Mouse (Mus musculus) erythroblast, adult 5-6 weeks (primary cell): ENCODE measurements around the gene Fam186b. TPM values are rescaled to one million over a fixed set of nuclear protein-coding genes. Genes with fewer than 3 reads are reported as not detected.

ENCODE experiments used
- ATAC-seq: replicated peaks from 2 replicates; pipeline ENCODE4 v1.8.0; 2016; ENCODE audit warnings: moderate number of reproducible peaks, mild to moderate bottlenecking, moderate TSS enrichment, inconsistent platforms; ENCODE audit not compliant: poor library complexity, low FRiP score, severe bottlenecking
- total RNA-seq, 2 experiments: library from RNA; stranded (forward) in 1 of 2; stranded (reverse) in 1 of 2; fragments of 150-400 nt in 1 of 2; fragments of 200-764, 138-1000 nt in 1 of 2; gene quantifications; 2 replicates each; pipeline versions ENCODE4 v1.2.3 to v1.2.4; 2015 to 2017; ENCODE audit warnings: low replicate concordance in 2 of 2

Fam186b gene
- total RNA-seq, 2 experiments from 2014 or later = not detected

- no peak for ATAC-seq
Measured at GRCm38 (mm10) chr15:99234326-99235010, 61.2 kb downstream of the Fam186b start.

- ATAC-seq = no peak
Measured at GRCm38 (mm10) chr15:99233719-99234118, 62.0 kb downstream of the Fam186b start.

- no peak for ATAC-seq
Measured at GRCm38 (mm10) chr15:99231998-99232397, 63.7 kb downstream of the Fam186b start.

DNA sequence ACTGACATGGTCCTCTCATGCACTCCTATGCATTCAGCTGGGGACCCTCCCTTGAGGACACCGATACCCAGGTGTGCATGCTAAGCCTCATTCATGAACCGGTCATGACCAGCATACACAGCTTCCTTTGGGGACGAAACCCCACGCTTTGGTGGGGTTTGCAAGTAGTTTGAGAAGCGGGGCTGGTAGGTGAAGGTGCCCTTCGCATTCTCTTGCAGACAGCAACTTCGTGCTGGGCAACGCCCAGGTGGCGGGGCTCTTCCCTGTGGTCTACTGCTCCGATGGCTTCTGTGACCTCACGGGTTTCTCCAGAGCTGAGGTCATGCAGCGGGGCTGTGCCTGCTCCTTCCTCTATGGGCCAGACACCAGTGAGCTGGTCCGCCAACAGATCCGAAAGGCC is 69.6 kb downstream of the Fam186b start:
- ATAC-seq = no peak

DNA sequence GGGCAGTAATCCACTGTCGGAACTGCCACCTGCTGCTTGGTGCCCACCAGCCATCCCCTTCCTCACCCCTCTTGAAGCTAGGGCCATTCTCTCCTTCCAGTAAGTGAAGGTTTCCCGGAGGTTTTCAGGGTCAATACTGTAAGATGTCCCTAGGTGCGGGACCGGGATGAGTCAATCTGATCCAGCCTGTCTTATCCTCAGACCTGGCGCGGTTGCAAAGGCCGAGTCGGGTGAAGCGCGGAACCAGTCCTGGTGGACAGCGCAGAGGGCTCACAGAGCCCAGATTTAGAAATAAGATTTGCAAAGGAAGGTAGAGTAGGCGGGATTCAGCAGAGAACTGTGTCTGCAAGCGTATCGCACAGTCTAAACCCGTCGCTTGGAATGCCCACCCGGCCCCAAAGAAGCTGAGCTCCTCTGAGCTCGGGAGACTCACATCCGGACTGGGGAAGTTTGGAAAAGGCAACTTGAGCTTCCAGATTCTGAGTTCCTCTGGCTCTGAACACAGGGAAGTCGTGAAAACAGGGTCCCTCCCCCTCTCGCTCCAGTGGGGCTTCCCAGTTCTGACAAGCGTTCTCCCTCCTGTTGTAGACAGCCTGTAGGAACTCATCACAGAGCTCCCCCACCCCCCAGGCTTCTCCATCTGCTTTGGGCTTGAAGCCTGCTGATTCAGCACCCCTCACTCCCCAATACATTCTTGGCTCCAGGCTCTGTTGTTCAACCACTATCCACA is 70.4 kb downstream of the Fam186b start:
- ATAC-seq = no peak

- no peak for ATAC-seq
Measured at GRCm38 (mm10) chr15:99224208-99224911, 71.3 kb downstream of the Fam186b start, which contains the start of gene Kcnh3. Kcnh3 (plus strand) TSS chr15:99224861.

- no peak for ATAC-seq
Measured at GRCm38 (mm10) chr15:99223585-99224207, 72.0 kb downstream of the Fam186b start.

DNA sequence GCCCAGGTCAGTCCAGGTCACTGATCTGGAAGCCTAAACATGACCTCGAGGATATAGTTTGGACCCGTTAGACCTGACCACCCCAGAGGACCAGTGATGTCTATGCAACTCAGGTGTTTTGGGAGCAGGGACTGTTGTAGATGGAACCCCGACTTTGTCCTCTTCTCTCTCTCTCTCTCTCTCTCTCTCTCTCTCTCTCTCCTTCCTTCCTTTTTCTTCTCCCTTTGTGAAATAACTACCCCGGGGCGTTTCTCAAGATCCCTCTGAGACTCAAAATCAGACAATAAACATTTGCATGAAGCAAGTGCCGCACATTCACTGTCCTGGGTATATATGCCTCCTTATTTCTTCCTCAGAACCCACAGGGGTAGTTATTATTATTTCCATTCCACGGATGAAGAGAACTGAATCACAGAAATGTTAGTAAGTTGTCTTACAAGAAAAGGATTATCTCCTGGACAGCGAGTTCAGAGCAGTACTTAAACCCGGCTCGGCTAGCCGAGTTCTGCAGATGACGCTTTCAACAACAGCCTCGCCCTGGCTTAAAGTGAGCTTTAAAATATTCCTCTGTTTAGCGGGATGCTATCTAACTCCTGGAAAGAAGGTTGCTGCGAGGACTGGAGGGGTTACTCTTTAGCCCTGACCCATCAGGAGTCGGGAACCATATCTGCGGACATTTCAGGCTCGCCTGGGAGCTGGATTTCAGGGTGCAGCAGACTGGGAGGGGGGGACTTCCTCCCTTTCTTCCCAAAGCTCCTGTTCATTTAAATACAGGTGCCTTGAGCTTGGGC is 72.7 kb downstream of the Fam186b start:
- ATAC-seq = no peak

DNA sequence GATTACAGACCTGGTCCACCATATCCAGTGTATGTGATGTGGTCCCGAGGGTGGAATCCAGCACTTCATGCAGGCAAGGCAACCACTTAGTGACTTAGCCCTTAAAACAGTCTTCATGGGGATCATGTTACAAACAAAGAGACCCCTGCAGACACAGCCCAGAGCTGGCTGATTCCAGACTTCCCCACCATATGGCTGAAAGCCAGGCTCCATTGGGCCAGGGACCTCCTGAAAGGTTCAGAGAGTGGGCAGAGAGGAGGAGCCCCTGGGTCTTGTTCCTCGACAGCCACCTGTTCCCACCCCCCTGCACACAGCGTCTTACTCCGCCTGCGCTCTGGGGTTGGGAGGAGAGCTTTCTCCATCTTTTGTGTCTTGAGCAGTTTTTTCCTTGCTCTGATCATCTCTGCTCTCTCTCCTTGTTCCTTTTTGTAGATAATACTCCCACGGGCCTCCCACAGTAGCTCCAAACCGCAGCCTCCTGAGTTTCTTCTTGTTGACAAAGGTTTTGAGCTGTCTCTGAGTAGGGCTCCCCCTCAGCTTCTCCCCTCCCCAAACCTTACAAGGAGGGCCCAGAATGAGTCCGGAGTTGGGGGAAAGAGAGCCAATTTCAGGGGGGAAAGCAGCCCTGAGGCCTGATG is 74.3 kb downstream of the Fam186b start:
- no peak for ATAC-seq

Other genes with a start within 250 kb of the Fam186b start
- gene Prph, start 240.7 kb downstream of the Fam186b start, total RNA-seq (2015; ENCODE audit: low replicate concordance) = not detected in 2 replicates
- not detected in 2 replicates for gene Prph, start 240.7 kb downstream of the Fam186b start, total RNA-seq (2017; ENCODE audit: low replicate concordance)
- gene Troap, start 221.3 kb downstream of the Fam186b start, total RNA-seq (2015; ENCODE audit: low replicate concordance) = 11.9 and 21.7 TPM in 2 replicates
- 20.4 and 28.1 TPM in 2 replicates for gene Troap, start 221.3 kb downstream of the Fam186b start, total RNA-seq (2017; ENCODE audit: low replicate concordance)
- not detected in 2 replicates for gene C1ql4, start 208.1 kb downstream of the Fam186b start, total RNA-seq (2015; ENCODE audit: low replicate concordance)
- gene C1ql4, start 208.1 kb downstream of the Fam186b start, total RNA-seq (2017; ENCODE audit: low replicate concordance) = not detected in 2 replicates
- not detected in 2 replicates for gene Dnajc22, start 202.7 kb downstream of the Fam186b start, total RNA-seq (2015; ENCODE audit: low replicate concordance)
- not detected in 2 replicates for gene Dnajc22, start 202.7 kb downstream of the Fam186b start, total RNA-seq (2017; ENCODE audit: low replicate concordance)
- gene Spats2, start 170.0 kb downstream of the Fam186b start, total RNA-seq (2015; ENCODE audit: low replicate concordance) = not detected in 2 replicates
- 2.6 TPM in 1 of 2 replicates, not detected in the other for gene Spats2, start 170.0 kb downstream of the Fam186b start, total RNA-seq (2017; ENCODE audit: low replicate concordance)
- not detected in 2 replicates for gene Kcnh3, start 71.0 kb downstream of the Fam186b start, total RNA-seq (2015; ENCODE audit: low replicate concordance)
- not detected in 2 replicates for gene Kcnh3, start 71.0 kb downstream of the Fam186b start, total RNA-seq (2017; ENCODE audit: low replicate concordance)
- 13.8 and 14.2 TPM in 2 replicates for gene Mcrs1, start 43.9 kb downstream of the Fam186b start, total RNA-seq (2015; ENCODE audit: low replicate concordance)
- gene Mcrs1, start 43.9 kb downstream of the Fam186b start, total RNA-seq (2017; ENCODE audit: low replicate concordance) = 12.5 and 20.0 TPM in 2 replicates
- 2.3 TPM in 1 of 2 replicates, not detected in the other for gene Prpf40b, start 801 bp downstream of the Fam186b start, total RNA-seq (2015; ENCODE audit: low replicate concordance)
- 1.4 and 2.0 TPM in 2 replicates for gene Prpf40b, start 801 bp downstream of the Fam186b start, total RNA-seq (2017; ENCODE audit: low replicate concordance)
- gene Fmnl3, start 74.6 kb upstream of the Fam186b start, total RNA-seq (2015; ENCODE audit: low replicate concordance) = 1.2 and 3.6 TPM in 2 replicates
- gene Fmnl3, start 74.6 kb upstream of the Fam186b start, total RNA-seq (2017; ENCODE audit: low replicate concordance) = 3.7 and 4.5 TPM in 2 replicates
- 275 and 339 TPM in 2 replicates for gene Tmbim6, start 97.0 kb upstream of the Fam186b start, total RNA-seq (2015; ENCODE audit: low replicate concordance)
- gene Tmbim6, start 97.0 kb upstream of the Fam186b start, total RNA-seq (2017; ENCODE audit: low replicate concordance) = 204 and 239 TPM in 2 replicates
- 1.5 TPM in 1 of 2 replicates, not detected in the other for gene Nckap5l, start 161.9 kb upstream of the Fam186b start, total RNA-seq (2015; ENCODE audit: low replicate concordance)
- gene Nckap5l, start 161.9 kb upstream of the Fam186b start, total RNA-seq (2017; ENCODE audit: low replicate concordance) = not detected in 2 replicates
- gene Bcdin3d, start 178.8 kb upstream of the Fam186b start, total RNA-seq (2015; ENCODE audit: low replicate concordance) = not detected in 2 replicates
- 0.98 and 2.1 TPM in 2 replicates for gene Bcdin3d, start 178.8 kb upstream of the Fam186b start, total RNA-seq (2017; ENCODE audit: low replicate concordance)
- not detected in 2 replicates for gene Faim2, start 232.3 kb upstream of the Fam186b start, total RNA-seq (2015; ENCODE audit: low replicate concordance)
- gene Faim2, start 232.3 kb upstream of the Fam186b start, total RNA-seq (2017; ENCODE audit: low replicate concordance) = 0.09 and 0.14 TPM in 2 replicates